Mouse (Mus musculus): ENCODE measurements around the gene Psmb2.

Gene Psmb2

DNA sequence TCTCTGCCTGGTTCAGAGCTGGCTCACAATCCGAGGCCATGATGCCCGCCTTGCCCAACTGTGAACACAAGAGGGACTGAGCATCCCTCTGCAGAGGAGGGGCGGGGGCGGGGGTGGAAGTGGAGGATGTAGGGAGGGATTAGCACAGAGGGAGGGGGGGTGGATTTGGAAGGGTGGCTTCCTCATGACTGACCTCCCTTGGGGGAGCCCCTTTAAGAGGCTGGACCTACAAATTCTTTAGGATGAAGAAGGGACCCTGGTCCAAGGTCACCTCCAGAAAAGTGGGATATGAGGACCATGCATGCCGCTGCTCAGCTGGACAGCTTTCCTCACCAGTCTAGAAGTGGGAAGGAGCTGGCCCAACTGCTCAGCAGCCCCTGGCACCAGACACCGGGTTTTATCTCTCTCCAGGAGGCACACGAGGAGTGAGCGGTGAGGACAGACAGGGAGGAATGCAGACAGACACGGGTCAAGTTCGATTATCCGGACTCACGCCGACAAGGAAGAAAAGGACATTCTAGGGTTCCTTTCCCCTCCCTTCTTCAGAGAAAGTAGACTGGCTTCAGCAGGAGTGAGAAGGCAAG lies 74.7 kb downstream of the Psmb2 start:
- no peak for DNase-seq (ENCODE audit: low spot score in 2 of 2)

- no peak for DNase-seq (ENCODE audit: low spot score in 2 of 2)
These were observed 75.2 kb downstream of the Psmb2 start for GRCm38 (mm10) chr4:126752608-126753141.

GRCm38 (mm10) chr4:126753268-126754230 lies 76.1 kb downstream of the Psmb2 start, which contains the start of the genes Ncdn and AU040320:
Gene Ncdn (minus strand): TSS chr4:126753438.
Gene AU040320 (plus strand): TSS chr4:126753544.
- peak; percentile 94 to 97 for DNase-seq (ENCODE audit: low spot score in 2 of 2)

DNA sequence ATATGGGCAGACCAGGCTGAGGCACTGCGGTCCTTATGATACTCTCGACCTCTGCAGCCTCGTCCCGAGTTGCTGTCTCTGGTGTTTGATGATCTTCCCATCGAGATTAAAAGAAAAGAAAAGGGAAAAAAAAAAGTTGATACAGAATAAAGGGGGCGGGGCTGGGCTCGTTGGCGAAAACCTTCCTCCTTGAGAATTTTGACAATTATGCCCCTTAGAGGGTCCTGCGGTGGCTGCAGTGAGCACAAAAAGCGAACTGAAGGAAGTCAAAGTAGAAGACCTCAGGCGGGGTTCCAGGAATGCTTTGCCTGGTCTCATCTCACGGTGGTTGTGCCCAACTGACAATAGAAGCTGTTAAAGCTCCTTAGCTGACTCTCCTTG lies 76.8 kb downstream of the Psmb2 start:
- no peak for DNase-seq (ENCODE audit: low spot score in 2 of 2)

- no peak for DNase-seq (ENCODE audit: low spot score in 2 of 2)
These were observed 77.4 kb downstream of the Psmb2 start for GRCm38 (mm10) chr4:126754736-126755374.

GRCm38 (mm10) chr4:126756766-126757165 lies 79.3 kb downstream of the Psmb2 start:
- no peak for DNase-seq (ENCODE audit: low spot score in 2 of 2)

DNA sequence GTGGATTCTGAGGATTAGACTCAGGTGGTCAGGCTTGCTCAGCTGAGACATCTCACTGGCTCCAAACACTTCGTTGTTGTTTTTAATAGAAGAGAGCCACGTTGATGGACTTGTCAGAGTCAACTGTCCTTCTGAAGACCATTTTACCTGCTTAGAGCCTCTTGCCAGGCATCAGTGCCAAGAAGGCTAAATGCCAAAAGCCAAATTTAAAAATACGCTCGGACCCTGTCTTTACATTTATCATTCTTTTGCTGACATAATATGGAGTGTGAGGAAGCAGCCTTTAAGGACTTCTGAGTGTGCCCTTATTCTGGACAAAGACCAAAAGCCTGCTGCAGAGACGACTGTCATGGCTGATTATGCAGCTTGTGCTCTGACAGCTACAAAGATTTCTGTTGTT lies 80.9 kb downstream of the Psmb2 start:
- DNase-seq (ENCODE audit: low spot score in 2 of 2): no peak
